Mouse (Mus musculus) adrenal gland, postnatal 4 days (tissue): ENCODE data around the gene Naaa. TPM values are rescaled to one million over a fixed set of nuclear protein-coding genes. Genes with fewer than 3 reads are reported as not detected.

Experiments
- DNase-seq, 2 experiments: peaks; one replicate each; pipeline ENCODE4 v3.0.0; 2021 to 2022; ENCODE audit warnings: low spot score in 2 of 2, mixed read lengths in 2 of 2
- total RNA-seq, 2 experiments: library from RNA; stranded (reverse); gene quantifications; 2 replicates each; pipeline ENCODE4 v1.2.3; 2021

The Naaa gene
- total RNA-seq, 2 experiments from 2014 or later, result 23.3 to 24.8 TPM

GRCm38 (mm10) chr5:92270496-92270895, 7.5 kb downstream of the Naaa start:
- no peak for DNase-seq

- DNase-seq, result peak in 1 of 2 experiments; percentile 37
These were observed 14.1 kb downstream of the Naaa start for GRCm38 (mm10) chr5:92263761-92264359.

- DNase-seq, result no peak
These were observed 15.3 kb downstream of the Naaa start for GRCm38 (mm10) chr5:92262646-92263045.

- DNase-seq, result no peak
These were observed 21.8 kb downstream of the Naaa start, which contains the start of gene Ppef2 for GRCm38 (mm10) chr5:92256218-92256617. Ppef2 (minus strand) TSS chr5:92256278.

- no peak for DNase-seq
These were observed 23.5 kb downstream of the Naaa start for GRCm38 (mm10) chr5:92254476-92254875.

- DNase-seq, result no peak
These were observed 25.1 kb downstream of the Naaa start for GRCm38 (mm10) chr5:92252797-92253343.

- no peak for DNase-seq
These were observed 25.9 kb downstream of the Naaa start for GRCm38 (mm10) chr5:92252031-92252430.

- DNase-seq, result no peak
These were observed 29.4 kb downstream of the Naaa start for GRCm38 (mm10) chr5:92248614-92249013.

- DNase-seq, result no peak
These were observed 32.5 kb downstream of the Naaa start for GRCm38 (mm10) chr5:92245483-92245882.

- no peak for DNase-seq
These were observed 33.1 kb downstream of the Naaa start for GRCm38 (mm10) chr5:92244900-92245299.

- DNase-seq, result no peak
These were observed 37.2 kb downstream of the Naaa start for GRCm38 (mm10) chr5:92240769-92241168.

- peak in 1 of 2 experiments; percentile 44 for DNase-seq
These were observed 38.4 kb downstream of the Naaa start for GRCm38 (mm10) chr5:92239333-92240232.

- no peak for DNase-seq
These were observed 42.9 kb downstream of the Naaa start for GRCm38 (mm10) chr5:92234939-92235557.

- no peak for DNase-seq
These were observed 44.6 kb downstream of the Naaa start for GRCm38 (mm10) chr5:92233366-92233765.

- DNase-seq, result no peak
These were observed 46.1 kb downstream of the Naaa start for GRCm38 (mm10) chr5:92231836-92232235.

- no peak for DNase-seq
These were observed 47.7 kb downstream of the Naaa start for GRCm38 (mm10) chr5:92230306-92230705.

GRCm38 (mm10) chr5:92229514-92229913, 48.5 kb downstream of the Naaa start:
- no peak for DNase-seq

GRCm38 (mm10) chr5:92228776-92229175, 49.2 kb downstream of the Naaa start:
- no peak for DNase-seq

GRCm38 (mm10) chr5:92227782-92228181, 50.2 kb downstream of the Naaa start:
- DNase-seq, result no peak

- DNase-seq, result no peak
These were observed 57.6 kb downstream of the Naaa start for GRCm38 (mm10) chr5:92220287-92220902.

GRCm38 (mm10) chr5:92219826-92220225, 58.1 kb downstream of the Naaa start:
- no peak for DNase-seq
